ENCODE assay signal across 9 mouse cellular contexts in genomic region chr4:8921477-8922385, GRCm38 (mm10).
A peak's percentile ranks its signal among the peaks of the same experiment; 100 is the strongest.
DNase-seq lines count a peak whose midpoint lies in the region; ATAC-seq and TF ChIP-seq lines count a peak whose summit lies in the region.
"Had no signal": no experiment of that assay in that cellular context is flagged by ENCODE, and none has a peak within 500 bp of the region (broad histone marks: within the 10 kb centered on the region; RNA-seq: fewer than 3 reads in every experiment).

No protein-coding gene starts in this region.

- H3K4me1 ChIP-seq in heart, embryonic 11.5 days (ENCODE audit: control insufficient read depth, insufficient read depth, low read length): peaks cover 19% of the 10 kb centered on the region
- H3K4me1 ChIP-seq in hindbrain, postnatal 0 days (ENCODE audit: insufficient read depth, low read length): peaks cover 16% of the 10 kb centered on the region

- 12% methylated on average over 31 of the region's 31 CpGs for WGBS in heart, embryonic 11.5 days (ENCODE audit: insufficient replicate concordance)
- 11% methylated on average over 31 of the region's 31 CpGs for WGBS in hindbrain, postnatal 0 days

- H3K27me3 ChIP-seq in heart, embryonic 11.5 days (ENCODE audit: control insufficient read depth, insufficient read depth, low read length): no peaks in the 10 kb centered on the region
- H3K27me3 ChIP-seq in hindbrain, postnatal 0 days (ENCODE audit: insufficient read depth, low read length): no peaks in the 10 kb centered on the region

- H3K27ac ChIP-seq in heart, embryonic 11.5 days (ENCODE audit: low read depth, low read length): no peak overlapping the region
- H3K27ac ChIP-seq in hindbrain, postnatal 0 days: 0 out of 2 replicates have a peak overlapping the region, but pooled peaks have one; percentile 22

- peak overlapping the region; percentile 78 for H3K4me2 ChIP-seq in heart, embryonic 11.5 days
- peak overlapping the region; percentile 49 for H3K4me2 ChIP-seq in hindbrain, postnatal 0 days (ENCODE audit: low read depth, low read length)

- no peaks in the 10 kb centered on the region for H3K9me3 ChIP-seq in heart, embryonic 11.5 days (replicated peaks; ENCODE audit: control insufficient read depth, low read length)
- H3K9me3 ChIP-seq in hindbrain, postnatal 0 days (ENCODE audit: low read length): no peaks in the 10 kb centered on the region
- H3K9me3 ChIP-seq: G1E had no signal

- no peak; the same call in 1 of the 2 replicates for TF ChIP-seq CTCF in hindbrain, postnatal 0 days (IDR thresholded peaks at IDR 0.05; ENCODE audit: low read depth)

- intact Hi-C loops in heart, postnatal 25 days (cut with DNase I): no loop called here

- no peak for DNase-seq in heart, postnatal 25 days (ENCODE audit: low spot score)
- peak; percentile 38 for DNase-seq in hindbrain, postnatal 0 days (ENCODE audit: low spot score)
- DNase-seq in neural tube, embryonic 10.5 days (ENCODE audit: extremely low spot score, low spot score): peak; percentile 46
- DNase-seq in ovary, postnatal 10 days (ENCODE audit: low spot score): no peak
- no peak for DNase-seq in gastrocnemius, postnatal 10 days
- no peak for DNase-seq in cerebellum, adult 11-12 months

- peak overlapping the region; percentile 68 for H3K9ac ChIP-seq in heart, embryonic 11.5 days (ENCODE audit: low read depth, low read length)
- H3K9ac ChIP-seq in hindbrain, postnatal 0 days (replicated peaks; ENCODE audit: low read length): no peak overlapping the region

- H3K4me3 ChIP-seq in heart, embryonic 11.5 days (ENCODE audit: low read depth, low read length): peak overlapping the region; percentile 30
- peak overlapping the region; percentile 17; the same call in 1 of the 2 replicates for H3K4me3 ChIP-seq in hindbrain, postnatal 0 days (ENCODE audit: low read length)

- ATAC-seq in heart, embryonic 11.5 days (replicated peaks; ENCODE audit: insufficient number of reproducible peaks, low FRiP score, low TSS enrichment): peak; percentile 40; the same call in 1 of the 2 replicates
- 0 out of 2 replicates have a peak, but pooled peaks have one; percentile 12 for ATAC-seq in common myeloid progenitor, adult 5-6 weeks (replicated peaks; ENCODE audit: low read depth, poor library complexity, severe bottlenecking)
- ATAC-seq in hindbrain, postnatal 0 days: peak; percentile 57

- no peaks in the 10 kb centered on the region for H3K36me3 ChIP-seq in heart, embryonic 11.5 days (ENCODE audit: control insufficient read depth, insufficient read depth, low read length)
- no peaks in the 10 kb centered on the region for H3K36me3 ChIP-seq in hindbrain, postnatal 0 days (ENCODE audit: insufficient read depth, low read length)
- H3K36me3 ChIP-seq: G1E had no signal

Comparison
In these comparisons a context has a peak if more than half of its experiments do, and no peak if none do; other contexts are left out.
1. DNase-seq: peak in hindbrain, postnatal 0 days (single experiment) and neural tube, embryonic 10.5 days (single experiment); none in heart, postnatal 25 days (single experiment), ovary, postnatal 10 days (single experiment), gastrocnemius, postnatal 10 days (single experiment) and cerebellum, adult 11-12 months (single experiment).
2. Peak in every context shown above with its lines, with median percentiles within 50 percentile points of each other: ATAC-seq.